Mouse (Mus musculus): Measurements from ENCODE around the gene Prpf38b.

The Prpf38b gene

DNA sequence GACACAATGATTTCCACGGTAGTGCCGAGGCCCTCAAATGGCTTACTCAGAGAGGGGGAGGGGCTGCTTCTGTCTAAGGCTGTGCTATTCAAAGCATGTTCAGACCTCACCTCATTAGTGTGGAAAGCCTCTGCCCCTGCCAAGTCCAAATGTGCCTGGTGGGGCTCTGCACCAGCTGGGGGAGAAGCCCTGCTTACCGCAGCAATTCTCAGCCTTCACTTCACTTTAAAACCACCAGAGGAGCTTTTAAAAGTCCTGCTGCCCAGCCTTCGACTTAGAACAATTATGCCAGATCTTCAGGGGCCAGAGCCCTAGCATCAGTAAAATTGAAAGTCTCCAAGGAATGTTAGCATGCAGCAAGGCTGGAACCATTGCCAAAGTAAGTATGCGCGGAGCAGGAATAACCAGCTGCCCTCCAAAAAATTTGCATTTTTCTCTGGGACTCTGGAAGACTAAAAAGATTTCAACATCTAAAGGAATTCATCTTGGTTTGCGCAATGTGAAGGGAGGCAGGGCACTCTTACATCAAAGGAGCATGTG, 53.2 kb downstream of the Prpf38b start:
- DNase-seq (ENCODE audit: low spot score), result no peak

DNA sequence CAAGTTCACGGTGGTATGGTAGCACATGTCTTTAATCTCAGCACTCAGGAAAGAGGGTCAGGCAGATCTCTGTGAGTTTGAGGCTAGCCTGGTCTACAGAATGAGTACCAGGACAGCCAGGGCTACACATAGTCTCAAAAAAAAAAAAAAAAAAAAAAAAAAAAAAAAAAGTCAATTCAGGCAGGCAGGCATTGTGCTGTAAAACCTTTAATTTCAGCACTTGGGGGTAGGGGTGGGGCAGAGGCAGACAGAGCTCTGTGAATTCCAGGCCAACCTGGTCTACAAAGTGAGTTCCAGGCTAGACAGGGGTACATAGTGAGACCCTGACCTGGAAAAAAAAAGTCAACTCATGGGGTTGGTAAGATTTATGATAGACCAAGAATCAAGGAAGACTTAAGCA, 53.8 kb downstream of the Prpf38b start:
- DNase-seq (ENCODE audit: low spot score), result no peak

DNA sequence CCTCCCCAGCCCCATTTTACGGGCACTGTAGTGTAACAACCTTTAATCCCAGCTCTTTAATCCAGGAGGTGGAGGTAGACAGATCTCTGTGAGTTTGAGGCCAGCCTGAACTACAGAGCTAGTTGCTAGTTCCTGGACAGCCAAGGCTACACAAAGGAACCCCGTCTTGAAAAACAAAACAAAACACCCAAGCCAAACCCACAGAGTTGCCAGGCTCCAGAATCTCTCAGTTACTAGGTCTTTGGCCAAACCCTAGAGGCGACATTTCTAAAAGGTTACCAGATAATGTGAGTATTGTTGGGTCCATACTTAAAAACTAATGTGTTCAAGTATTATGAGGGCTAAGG, 54.4 kb downstream of the Prpf38b start:
- DNase-seq (ENCODE audit: low spot score), result no peak

DNA sequence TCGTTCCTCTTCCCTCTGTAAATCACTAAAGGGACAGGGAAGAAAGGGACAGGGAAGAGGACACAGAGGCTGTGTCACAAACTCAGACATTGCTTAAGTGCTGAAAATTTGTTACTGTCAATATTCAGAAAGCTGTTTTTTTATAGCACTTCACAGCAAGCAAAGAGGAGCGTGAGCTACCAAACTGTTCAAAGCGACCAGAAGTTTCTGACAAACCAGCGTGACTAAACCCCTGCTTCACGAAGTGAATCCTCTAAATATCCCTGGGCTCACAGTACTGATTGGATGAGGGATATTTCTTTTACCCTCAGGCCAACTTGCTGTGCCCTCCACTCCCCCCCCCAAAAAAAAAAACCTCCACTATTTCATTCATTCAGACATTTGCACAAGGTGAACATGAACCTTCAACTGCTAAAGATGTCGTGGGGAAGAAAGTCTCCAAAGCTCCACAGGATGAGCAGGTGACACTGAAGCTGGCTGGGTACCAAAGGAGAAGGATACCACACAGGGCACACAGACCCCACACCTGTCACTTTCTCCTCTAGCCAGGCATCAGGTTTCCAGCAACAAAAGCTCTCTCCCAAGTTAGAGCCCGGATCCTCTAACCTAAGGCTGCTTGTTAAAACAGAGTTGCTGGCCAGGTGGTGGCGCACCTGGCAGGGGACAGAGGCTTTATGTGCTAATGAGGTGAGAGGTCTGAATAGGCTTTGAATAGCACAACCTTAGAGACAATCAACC, 55.0 kb downstream of the Prpf38b start:
- DNase-seq (ENCODE audit: low spot score), result no peak

DNA sequence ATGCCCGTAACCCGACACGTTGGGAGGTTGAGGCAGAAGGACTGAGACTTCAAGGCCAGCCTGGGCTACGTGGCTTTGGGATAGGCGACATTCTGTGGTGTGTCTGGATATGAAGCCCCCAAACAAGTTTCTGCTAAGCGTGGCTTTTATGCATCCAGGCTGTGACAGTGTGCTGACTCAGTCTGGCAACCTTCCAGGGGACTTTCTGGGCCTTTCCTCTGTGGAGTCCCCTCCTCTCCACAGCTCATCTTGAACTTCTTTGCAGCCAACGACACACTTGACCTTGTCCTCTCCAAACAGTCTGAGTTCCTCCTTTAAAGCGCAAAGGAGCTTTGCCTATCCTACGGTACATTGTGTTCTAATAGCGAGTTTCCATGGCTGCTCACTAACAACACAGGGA, 55.7 kb downstream of the Prpf38b start:
- DNase-seq (ENCODE audit: low spot score), result no peak

DNA sequence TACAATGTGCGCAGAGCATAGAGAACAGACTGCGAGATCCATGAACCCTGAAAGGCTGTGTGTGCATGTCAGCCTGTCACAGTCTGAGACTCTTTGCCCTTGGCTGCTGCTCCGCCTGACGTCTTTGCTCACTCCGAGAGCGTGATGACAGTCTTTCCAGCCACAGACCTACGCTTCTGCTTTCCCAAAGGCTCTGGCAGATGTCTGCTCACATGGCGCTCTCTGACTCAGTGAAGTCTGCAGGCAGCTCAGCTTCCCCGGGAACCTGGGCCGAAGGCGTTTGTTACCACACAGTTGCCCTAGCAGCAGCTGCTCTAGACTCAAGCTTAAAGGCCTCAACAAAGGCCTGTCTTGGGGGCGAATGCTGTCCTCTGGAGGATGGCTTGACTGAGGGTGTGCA, 56.2 kb downstream of the Prpf38b start:
- peak; percentile 85 for DNase-seq (ENCODE audit: low spot score)

DNA sequence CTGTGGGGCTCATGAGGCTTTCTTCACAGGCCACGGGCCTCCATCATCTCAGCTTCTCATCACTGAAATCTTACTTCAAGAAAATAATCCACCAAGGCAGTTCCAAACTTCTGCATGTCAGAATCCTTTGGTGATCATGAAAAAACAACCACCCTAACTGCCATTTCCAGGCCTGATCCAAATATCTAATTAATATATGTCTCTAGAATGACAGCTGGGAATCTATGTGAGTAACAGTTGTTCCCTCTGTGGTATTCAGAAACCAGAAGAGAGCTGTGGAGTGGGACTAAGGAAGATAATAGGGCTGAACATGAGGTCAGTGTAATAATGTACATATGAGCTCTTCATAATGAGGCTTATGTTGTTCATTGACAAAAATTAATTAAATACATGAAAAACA, 58.3 kb downstream of the Prpf38b start:
- DNase-seq (ENCODE audit: low spot score), result no peak
